8 mouse cellular contexts compared by ENCODE assay signal in genomic region chr8:84413886-84414851, GRCm38 (mm10). TPM values are rescaled to one million over a fixed set of nuclear protein-coding genes. Genes with fewer than 3 reads are reported as not detected.
DNase-seq lines count a peak whose midpoint lies in the region; ATAC-seq and TF ChIP-seq lines count a peak whose summit lies in the region.

No protein-coding gene starts in this region.

- peak overlapping the region; percentile 70 for H3K9ac ChIP-seq in heart, embryonic 14.5 days (ENCODE audit: low read length)
- H3K9ac ChIP-seq in liver, embryonic 16.5 days (ENCODE audit: low read depth, low read length) = no peak overlapping the region

- peaks cover 10% of the 10 kb centered on the region for H3K36me3 ChIP-seq in E14TG2a.4 (ENCODE audit: insufficient read depth, low read length)
- no peaks in the 10 kb centered on the region for H3K36me3 ChIP-seq in heart, embryonic 14.5 days (ENCODE audit: control insufficient read depth, insufficient read depth, low read length)
- no peaks in the 10 kb centered on the region for H3K36me3 ChIP-seq in liver, embryonic 16.5 days (ENCODE audit: control insufficient read depth, insufficient read depth)

- peak overlapping the region; percentile 99 for H3K4me2 ChIP-seq in heart, embryonic 14.5 days (ENCODE audit: low read length)
- H3K4me2 ChIP-seq in liver, embryonic 16.5 days (ENCODE audit: low read depth, low read length) = peak overlapping the region; percentile 58

- 0 out of 2 replicates have a peak, but pooled peaks have one; percentile 33 for TF ChIP-seq POLR2A in bone marrow macrophage, adult 2 months (IDR thresholded peaks at IDR 0.05; ENCODE audit: borderline replicate concordance, low read depth, low read length)
- TF ChIP-seq POLR2A in embryonic fibroblast, embryonic 13.5 days (IDR thresholded peaks at IDR 0.05; ENCODE audit: low read depth, low read length) = 0 out of 2 replicates have a peak, but pooled peaks have one; percentile 32

- peak; percentile 61 to 72 for DNase-seq in kidney, postnatal 4 days
- peak; percentile 9 for DNase-seq in ovary, postnatal 14 days (ENCODE audit: low spot score)
- DNase-seq in thymus, postnatal 25 days = no peak

- H3K4me3 ChIP-seq in E14TG2a.4 (replicated peaks; ENCODE audit: low read length) = peak overlapping the region; percentile 90
- H3K4me3 ChIP-seq in bone marrow macrophage, adult 2 months (ENCODE audit: insufficient read depth, low read length) = peak overlapping the region; percentile 70
- H3K4me3 ChIP-seq in embryonic fibroblast, embryonic 13.5 days (ENCODE audit: insufficient read depth, low read length) = peak overlapping the region; percentile 55
- peak overlapping the region; percentile 53 to 64 for H3K4me3 ChIP-seq in heart, embryonic 14.5 days (ENCODE audit: control insufficient read depth in 1 of 2, insufficient read depth in 1 of 2, low read depth in 1 of 2, low read length in 2 of 2)
- H3K4me3 ChIP-seq in liver, embryonic 16.5 days (ENCODE audit: low read depth, low read length) = peak overlapping the region; percentile 44

- 2% methylated on average over 67 of the region's 72 CpGs for WGBS in heart, embryonic 14.5 days
- WGBS in liver, embryonic 16.5 days (ENCODE audit: insufficient replicate concordance) = 2% methylated on average over 61 of the region's 72 CpGs

- H3K9me3 ChIP-seq in E14TG2a.4 (ENCODE audit: low read length) = no peaks in the 10 kb centered on the region
- H3K9me3 ChIP-seq in heart, embryonic 14.5 days (ENCODE audit: control insufficient read depth, low read length) = peaks cover 9% of the 10 kb centered on the region
- H3K9me3 ChIP-seq in liver, embryonic 16.5 days (replicated peaks; ENCODE audit: control insufficient read depth, low read length) = no peaks in the 10 kb centered on the region

- peaks cover 42% of the 10 kb centered on the region for H3K27me3 ChIP-seq in E14TG2a.4 (ENCODE audit: insufficient read depth, low read length)
- peaks cover 65% of the 10 kb centered on the region for H3K27me3 ChIP-seq in heart, embryonic 14.5 days (ENCODE audit: control insufficient read depth, insufficient read depth, low read length)
- H3K27me3 ChIP-seq in liver, embryonic 16.5 days (ENCODE audit: control insufficient read depth, insufficient read depth, low read depth, low read length) = peaks cover 56% of the 10 kb centered on the region

- peak overlapping the region; percentile 84 for H3K27ac ChIP-seq in bone marrow macrophage, adult 2 months (ENCODE audit: insufficient read depth, low read depth, low read length)
- no peak overlapping the region for H3K27ac ChIP-seq in embryonic fibroblast, embryonic 13.5 days (ENCODE audit: insufficient read depth, low read length)
- no peak overlapping the region for H3K27ac ChIP-seq in heart, embryonic 14.5 days (replicated peaks in 1 of 2; ENCODE audit: control insufficient read depth in 1 of 2, insufficient read depth in 1 of 2, low read depth in 2 of 2, low read length in 2 of 2)
- H3K27ac ChIP-seq in liver, embryonic 16.5 days (ENCODE audit: low read length) = no peak overlapping the region

- peak; percentile 22; the same call in 1 of the 2 replicates for ATAC-seq in heart, embryonic 14.5 days (ENCODE audit: insufficient number of reproducible peaks, insufficient read depth, low FRiP score, low read depth)
- ATAC-seq in liver, embryonic 16.5 days (ENCODE audit: low read depth) = no peak

- TF ChIP-seq CTCF in E14TG2a.4 (conservative IDR thresholded peaks at IDR 0.05; ENCODE audit: low read length) = no peak
- no peak for TF ChIP-seq CTCF in bone marrow macrophage, adult 2 months (IDR thresholded peaks at IDR 0.05; ENCODE audit: low read depth, low read length)
- no peak for TF ChIP-seq CTCF in embryonic fibroblast, embryonic 13.5 days (IDR thresholded peaks at IDR 0.05; ENCODE audit: borderline replicate concordance, insufficient read depth, low read length)

- H3K4me1 ChIP-seq in E14TG2a.4 (replicated peaks; ENCODE audit: low read depth, low read length) = peaks cover 37% of the 10 kb centered on the region
- H3K4me1 ChIP-seq in bone marrow macrophage, adult 2 months (ENCODE audit: control insufficient read depth, insufficient read depth, low read length) = peaks cover 6% of the 10 kb centered on the region
- H3K4me1 ChIP-seq in embryonic fibroblast, embryonic 13.5 days (ENCODE audit: control insufficient read depth, insufficient read depth, low read length) = no peaks in the 10 kb centered on the region
- peaks cover 0 to 3% of the 10 kb centered on the region in 2 experiments; a peak in 1 of 4 replicates for H3K4me1 ChIP-seq in heart, embryonic 14.5 days (ENCODE audit: control insufficient read depth in 2 of 2, insufficient read depth in 2 of 2, low read length in 2 of 2)
- H3K4me1 ChIP-seq in liver, embryonic 16.5 days (ENCODE audit: control insufficient read depth, low read depth, low read length) = no peaks in the 10 kb centered on the region; the same call in 1 of the 2 replicates

RNA-seq across cellular contexts. Expression of gene Cacna1a, which starts 25.9 kb away (rescaled TPM):
- 8.9 and 10.3 TPM in 2 replicates for polyA plus RNA-seq in bone marrow macrophage, adult 2 months (2012; ENCODE audit: insufficient read depth, insufficient read length, missing spikeins)
- 7.2 and 8.8 TPM in 2 replicates for polyA plus RNA-seq in embryonic fibroblast, embryonic 13.5 days (2011; ENCODE audit: insufficient read length, low read depth, missing spikeins)
- polyA plus RNA-seq in heart, embryonic 14.5 days (2014; fragmentation: Nextera tagmentation; extraction: Ambion mirVana) = 8.4 and 9.7 TPM in 2 replicates
- 0.16 and 0.32 TPM in 2 replicates for polyA plus RNA-seq in liver, embryonic 16.5 days (2015; fragmentation: Nextera tagmentation; extraction: Ambion mirVana)
